28 mouse cellular contexts compared by ENCODE assay signal in the genomic region with DNA sequence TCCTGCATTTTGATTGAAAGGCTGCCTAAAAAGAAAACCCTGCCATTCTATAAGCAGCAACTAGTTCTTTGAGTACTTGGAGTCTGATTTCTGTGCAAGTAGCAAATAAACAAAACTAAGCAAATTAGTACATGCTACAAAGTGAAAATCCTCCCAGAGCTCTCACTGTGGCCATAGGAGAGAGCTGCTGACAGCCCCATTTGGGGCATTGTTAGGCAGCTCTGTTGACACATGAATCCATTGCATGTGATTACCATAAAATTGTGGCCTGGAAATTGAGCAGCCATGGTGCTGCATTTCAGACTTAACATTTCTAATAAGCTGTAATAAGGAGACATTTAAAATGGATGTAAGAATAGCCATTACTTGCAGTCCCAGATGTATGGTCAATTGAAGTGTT.
DNase-seq lines count a peak whose midpoint lies in the region; ATAC-seq and TF ChIP-seq lines count a peak whose summit lies in the region.
"Had no signal": no experiment of that assay in that cellular context is flagged by ENCODE, and none has a peak within 500 bp of the region (broad histone marks: within the 10 kb centered on the region; RNA-seq: fewer than 3 reads in every experiment).

No protein-coding gene starts in this region.

- H3K4me1 ChIP-seq in forebrain, embryonic 13.5 days = peaks cover 14% of the 10 kb centered on the region
- no peaks in the 10 kb centered on the region; the same call in 1 of the 2 replicates for H3K4me1 ChIP-seq in forebrain, embryonic 11.5 days (replicated peaks; ENCODE audit: control insufficient read depth, insufficient read depth, low read length)
- peaks cover 11% of the 10 kb centered on the region; the same call in 1 of the 2 replicates for H3K4me1 ChIP-seq in midbrain, embryonic 10.5 days
- H3K4me1 ChIP-seq in midbrain, postnatal 0 days (ENCODE audit: insufficient read depth, low read length) = no peaks in the 10 kb centered on the region
- no peaks in the 10 kb centered on the region for H3K4me1 ChIP-seq in forebrain, postnatal 0 days (ENCODE audit: insufficient read depth)
- H3K4me1 ChIP-seq in midbrain, embryonic 14.5 days (ENCODE audit: control insufficient read depth, insufficient read depth, low read length) = peaks cover 8% of the 10 kb centered on the region
- H3K4me1 ChIP-seq: embryonic facial prominence, embryonic 10.5 days; heart, embryonic 12.5 days; heart, embryonic 15.5 days; intestine, embryonic 15.5 days had no signal

- ATAC-seq in forebrain, embryonic 13.5 days = peak; percentile 80
- ATAC-seq in forebrain, embryonic 11.5 days (replicated peaks; ENCODE audit: low FRiP score) = no peak
- ATAC-seq in midbrain, postnatal 0 days (ENCODE audit: low FRiP score) = no peak
- ATAC-seq in forebrain, postnatal 0 days = peak; percentile 58
- ATAC-seq in midbrain, embryonic 14.5 days (ENCODE audit: low FRiP score, low TSS enrichment) = no peak; the same call in 1 of the 2 replicates
- ATAC-seq: hindbrain, embryonic 16.5 days; intestine, embryonic 15.5 days; Patski had no signal

- peak overlapping the region; percentile 57 for H3K27ac ChIP-seq in forebrain, embryonic 13.5 days
- H3K27ac ChIP-seq in forebrain, embryonic 11.5 days (ENCODE audit: low read depth, low read length) = no peak overlapping the region
- peak overlapping the region; percentile 42 for H3K27ac ChIP-seq in midbrain, embryonic 10.5 days (replicated peaks)
- no peak overlapping the region for H3K27ac ChIP-seq in midbrain, postnatal 0 days (ENCODE audit: low read depth, low read length)
- H3K27ac ChIP-seq in forebrain, postnatal 0 days (ENCODE audit: low read depth, low read length) = no peak overlapping the region
- peak overlapping the region; percentile 42; the same call in 1 of the 2 replicates for H3K27ac ChIP-seq in midbrain, embryonic 14.5 days (replicated peaks; ENCODE audit: low read depth, low read length)
- no peak overlapping the region for H3K27ac ChIP-seq in gastrocnemius, adult 2 months
- H3K27ac ChIP-seq: embryonic facial prominence, embryonic 10.5 days; embryonic facial prominence, embryonic 13.5 days; heart, embryonic 15.5 days; hindbrain, embryonic 10.5 days; hindbrain, embryonic 13.5 days; intestine, embryonic 15.5 days had no signal

- no peaks in the 10 kb centered on the region for H3K9me3 ChIP-seq in forebrain, embryonic 13.5 days (replicated peaks)
- H3K9me3 ChIP-seq in forebrain, embryonic 11.5 days (ENCODE audit: control insufficient read depth, low read length) = no peaks in the 10 kb centered on the region
- no peaks in the 10 kb centered on the region for H3K9me3 ChIP-seq in midbrain, embryonic 10.5 days (replicated peaks)
- no peaks in the 10 kb centered on the region for H3K9me3 ChIP-seq in midbrain, postnatal 0 days (ENCODE audit: low read length)
- no peaks in the 10 kb centered on the region for H3K9me3 ChIP-seq in forebrain, postnatal 0 days (ENCODE audit: low read length)
- no peaks in the 10 kb centered on the region for H3K9me3 ChIP-seq in midbrain, embryonic 14.5 days (ENCODE audit: control insufficient read depth, low read length)
- H3K9me3 ChIP-seq: embryonic facial prominence, embryonic 10.5 days; embryonic facial prominence, embryonic 13.5 days; heart, embryonic 15.5 days; hindbrain, embryonic 10.5 days; hindbrain, embryonic 13.5 days; intestine, embryonic 15.5 days had no signal

- no peaks in the 10 kb centered on the region for H3K36me3 ChIP-seq in forebrain, embryonic 13.5 days (ENCODE audit: poor library complexity, severe bottlenecking)
- no peaks in the 10 kb centered on the region for H3K36me3 ChIP-seq in forebrain, embryonic 11.5 days (ENCODE audit: control insufficient read depth, insufficient read depth, low read length)
- H3K36me3 ChIP-seq in midbrain, embryonic 10.5 days = no peaks in the 10 kb centered on the region
- H3K36me3 ChIP-seq in midbrain, postnatal 0 days (ENCODE audit: insufficient read depth, low read length) = no peaks in the 10 kb centered on the region
- H3K36me3 ChIP-seq in forebrain, postnatal 0 days (ENCODE audit: insufficient read depth) = peaks cover 6% of the 10 kb centered on the region; the same call in 1 of the 2 replicates
- H3K36me3 ChIP-seq in midbrain, embryonic 14.5 days (ENCODE audit: control insufficient read depth, insufficient read depth, low read length) = no peaks in the 10 kb centered on the region
- H3K36me3 ChIP-seq: heart, embryonic 15.5 days; hindbrain, embryonic 10.5 days; intestine, embryonic 15.5 days had no signal

- H3K9ac ChIP-seq in forebrain, embryonic 13.5 days = no peak overlapping the region
- H3K9ac ChIP-seq in forebrain, embryonic 11.5 days (ENCODE audit: low read length) = no peak overlapping the region
- no peak overlapping the region for H3K9ac ChIP-seq in midbrain, postnatal 0 days (replicated peaks; ENCODE audit: low read length, poor library complexity, severe bottlenecking)
- no peak overlapping the region for H3K9ac ChIP-seq in forebrain, postnatal 0 days
- H3K9ac ChIP-seq in midbrain, embryonic 14.5 days (replicated peaks; ENCODE audit: low read length) = no peak overlapping the region
- H3K9ac ChIP-seq: embryonic facial prominence, embryonic 13.5 days; heart, embryonic 12.5 days; heart, embryonic 15.5 days; hindbrain, embryonic 13.5 days; intestine, embryonic 15.5 days had no signal

- H3K4me2 ChIP-seq in forebrain, embryonic 13.5 days = no peak overlapping the region
- H3K4me2 ChIP-seq in forebrain, embryonic 11.5 days (ENCODE audit: low read depth, low read length, severe bottlenecking) = no peak overlapping the region
- no peak overlapping the region for H3K4me2 ChIP-seq in midbrain, postnatal 0 days (ENCODE audit: low read depth, low read length, poor library complexity, severe bottlenecking)
- H3K4me2 ChIP-seq in forebrain, postnatal 0 days (ENCODE audit: low read depth) = no peak overlapping the region
- no peak overlapping the region for H3K4me2 ChIP-seq in midbrain, embryonic 14.5 days (ENCODE audit: low read length)
- H3K4me2 ChIP-seq: embryonic facial prominence, embryonic 13.5 days; heart, embryonic 12.5 days; heart, embryonic 15.5 days; hindbrain, embryonic 13.5 days; intestine, embryonic 15.5 days had no signal

- DNase-seq in forebrain, embryonic 11.5 days (ENCODE audit: low spot score) = no peak
- no peak for DNase-seq in midbrain, embryonic 10.5 days (ENCODE audit: low spot score)
- no peak for DNase-seq in midbrain, postnatal 0 days (ENCODE audit: low spot score)
- peak; percentile 22 for DNase-seq in forebrain, postnatal 0 days
- DNase-seq in midbrain, embryonic 14.5 days = peak; percentile 25
- no peak for DNase-seq in right cerebral cortex, postnatal 25 days
- no peak for DNase-seq in gastrocnemius, adult 2 months
- DNase-seq: adrenal gland, postnatal 14 days; cerebellum, adult 11-12 months; cerebellum, adult 8-10 months; cerebellum, postnatal 10 days; cerebellum, postnatal 36 days; embryo, embryonic 11 days; gastrocnemius, postnatal 25 days; heart, adult 18-20 months; heart, postnatal 10 days; heart, postnatal 36 days had no signal

- TF ChIP-seq CTCF in midbrain, postnatal 0 days (IDR thresholded peaks at IDR 0.05) = no peak
- no peak for TF ChIP-seq CTCF in forebrain, postnatal 0 days (IDR thresholded peaks at IDR 0.05; ENCODE audit: low read depth)
- no peak for TF ChIP-seq CTCF in gastrocnemius, adult 2 months (IDR thresholded peaks at IDR 0.05)

- no peaks in the 10 kb centered on the region for H3K27me3 ChIP-seq in forebrain, embryonic 13.5 days
- no peaks in the 10 kb centered on the region for H3K27me3 ChIP-seq in forebrain, embryonic 11.5 days (ENCODE audit: control insufficient read depth, insufficient read depth, low read length)
- no peaks in the 10 kb centered on the region for H3K27me3 ChIP-seq in midbrain, embryonic 10.5 days (ENCODE audit: low read depth, poor library complexity, severe bottlenecking)
- no peaks in the 10 kb centered on the region for H3K27me3 ChIP-seq in midbrain, postnatal 0 days (ENCODE audit: insufficient read depth, low read length)
- H3K27me3 ChIP-seq in forebrain, postnatal 0 days (ENCODE audit: insufficient read depth, low read length) = no peaks in the 10 kb centered on the region
- no peaks in the 10 kb centered on the region for H3K27me3 ChIP-seq in midbrain, embryonic 14.5 days (ENCODE audit: control insufficient read depth, insufficient read depth, low read length)
- H3K27me3 ChIP-seq: embryonic facial prominence, embryonic 13.5 days; heart, embryonic 12.5 days; heart, embryonic 15.5 days; hindbrain, embryonic 13.5 days; intestine, embryonic 15.5 days; Patski had no signal

- H3K4me3 ChIP-seq in forebrain, embryonic 13.5 days = no peak overlapping the region
- no peak overlapping the region for H3K4me3 ChIP-seq in forebrain, embryonic 11.5 days (ENCODE audit: low read depth, low read length)
- no peak overlapping the region for H3K4me3 ChIP-seq in midbrain, embryonic 10.5 days
- no peak overlapping the region for H3K4me3 ChIP-seq in midbrain, postnatal 0 days (ENCODE audit: low read depth, low read length)
- no peak overlapping the region for H3K4me3 ChIP-seq in forebrain, postnatal 0 days (ENCODE audit: low read depth, low read length)
- no peak overlapping the region for H3K4me3 ChIP-seq in midbrain, embryonic 14.5 days (replicated peaks; ENCODE audit: low read depth, low read length)
- no peak overlapping the region for H3K4me3 ChIP-seq in gastrocnemius, adult 2 months
- H3K4me3 ChIP-seq: embryonic facial prominence, embryonic 10.5 days; embryonic facial prominence, embryonic 13.5 days; erythroblast, embryonic 14.5 days; heart, embryonic 12.5 days; heart, embryonic 15.5 days; hindbrain, embryonic 10.5 days; hindbrain, embryonic 13.5 days; intestine, embryonic 15.5 days had no signal

- intact Hi-C loops in gastrocnemius, adult 2 months (cut with DNase I) = no loop called here

Comparison
In these comparisons a context has a peak if more than half of its experiments do, and no peak if none do; other contexts are left out.
1. ATAC-seq: peak in forebrain, embryonic 13.5 days (single experiment) and forebrain, postnatal 0 days (single experiment); none in forebrain, embryonic 11.5 days (single experiment), midbrain, postnatal 0 days (single experiment) and midbrain, embryonic 14.5 days (single experiment).
2. H3K27ac ChIP-seq: peak in forebrain, embryonic 13.5 days (single experiment), midbrain, embryonic 10.5 days (single experiment) and midbrain, embryonic 14.5 days (single experiment); none in forebrain, embryonic 11.5 days (single experiment), midbrain, postnatal 0 days (single experiment), forebrain, postnatal 0 days (single experiment) and gastrocnemius, adult 2 months (single experiment).
3. DNase-seq: peak in forebrain, postnatal 0 days (single experiment) and midbrain, embryonic 14.5 days (single experiment); none in forebrain, embryonic 11.5 days (single experiment), midbrain, embryonic 10.5 days (single experiment), midbrain, postnatal 0 days (single experiment), right cerebral cortex, postnatal 25 days (single experiment) and gastrocnemius, adult 2 months (single experiment).